Mouse (Mus musculus) ES-E14 (cell line): ENCODE results near the gene Gpn1.

Source experiments
- CHD2 ChIP-seq: IDR thresholded peaks from 2 replicates; pipeline ENCODE4 v1.6.1; 2014; ENCODE audit warnings: mild to moderate bottlenecking, low read depth, low read length, inconsistent platforms
- HCFC1 ChIP-seq: IDR thresholded peaks from 2 replicates; pipeline ENCODE4 v1.6.1; 2012; ENCODE audit warnings: low read length, inconsistent platforms, borderline replicate concordance; ENCODE audit not compliant: insufficient read depth
- MAFK ChIP-seq: IDR thresholded peaks from 2 replicates; pipeline ENCODE4 v1.6.1; 2014; ENCODE audit warnings: mild to moderate bottlenecking, low read depth, low read length, inconsistent platforms; ENCODE audit not compliant: insufficient read depth
- ZC3H11A ChIP-seq: IDR thresholded peaks from 2 replicates; pipeline ENCODE4 v1.6.1; 2012; ENCODE audit warnings: low read depth, mild to moderate bottlenecking, inconsistent platforms, low read length, borderline replicate concordance
- ZNF384 ChIP-seq: IDR thresholded peaks from 2 replicates; pipeline ENCODE4 v1.6.1; 2012; ENCODE audit warnings: low read depth, low read length, inconsistent platforms

DNA sequence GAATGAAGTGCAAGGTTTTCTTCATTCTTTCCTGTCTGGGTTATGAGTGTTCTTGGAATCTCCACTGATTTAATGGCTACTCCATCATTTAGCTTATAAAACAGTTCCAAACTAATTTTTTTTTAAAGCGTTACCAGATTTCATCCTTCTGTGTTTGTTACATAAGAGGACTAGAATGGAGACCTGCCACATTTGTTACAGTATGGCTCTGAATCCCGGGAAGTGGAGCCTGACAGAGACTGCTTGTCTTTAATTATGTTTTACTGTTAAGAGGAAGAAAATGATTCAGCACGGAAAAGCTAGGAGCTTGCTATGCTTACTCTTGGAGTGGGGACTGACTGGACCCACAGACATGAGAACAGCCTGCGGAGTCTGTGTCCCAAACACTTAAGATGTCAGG is 14.0 kb upstream of the Gpn1 start:
- TF ChIP-seq ZC3H11A, result no peak
- TF ChIP-seq CHD2, result no peak
- no peak for TF ChIP-seq HCFC1
- no peak for TF ChIP-seq ZNF384
- TF ChIP-seq MAFK, result no peak
